Mouse (Mus musculus) ES-Bruce4 (cell line): ENCODE measurements at regions not wholly inside any gene's neighbourhood (a gene's known extent, or its start where the extent isn't known, plus 50 kb on each side); places are given as distances from the start of the nearest gene placed in this dataset.

ENCODE experiments used
- H3K27ac ChIP-seq: 2 replicates; pipeline ENCODE4 v1.5.1; 2012; ENCODE audit warnings: low read length, inconsistent platforms; ENCODE audit not compliant: insufficient read depth
- H3K27me3 ChIP-seq: 2 replicates; pipeline ENCODE4 v1.6.1; 2012; ENCODE audit warnings: mild to moderate bottlenecking, low read length, inconsistent platforms; ENCODE audit not compliant: control insufficient read depth, poor library complexity, insufficient read depth, severe bottlenecking
- H3K36me3 ChIP-seq: 2 replicates; pipeline ENCODE4 v1.6.1; 2012; ENCODE audit warnings: inconsistent platforms, mild to moderate bottlenecking, low read length, moderate library complexity; ENCODE audit not compliant: control insufficient read depth, poor library complexity, insufficient read depth, severe bottlenecking
- H3K4me1 ChIP-seq: one replicate; pipeline ENCODE4 v1.8.1; 2011; ENCODE audit warnings: low read length; ENCODE audit not compliant: control insufficient read depth, insufficient read depth
- H3K4me3 ChIP-seq: 2 replicates; pipeline ENCODE4 v1.5.1; 2011; ENCODE audit warnings: low read depth, mild to moderate bottlenecking, low read length
- H3K9ac ChIP-seq: 2 replicates; pipeline ENCODE4 v1.6.1; 2012; ENCODE audit warnings: low read depth, mild to moderate bottlenecking, inconsistent platforms; ENCODE audit not compliant: poor library complexity, severe bottlenecking
- H3K9me3 ChIP-seq: replicated peaks from 2 replicates; pipeline ENCODE4 v1.6.1; 2012; ENCODE audit warnings: mild to moderate bottlenecking, low read length, inconsistent platforms; ENCODE audit not compliant: control insufficient read depth, poor library complexity, insufficient read depth, severe bottlenecking
- CTCF ChIP-seq: IDR thresholded peaks from one replicate; pipeline ENCODE4 v1.8.1; 2011; ENCODE audit warnings: low read depth, low read length
- EP300 ChIP-seq: IDR thresholded peaks from 2 replicates; pipeline ENCODE4 v1.6.1; 2011; ENCODE audit warnings: low read depth, low read length; ENCODE audit not compliant: insufficient read depth
- POLR2A ChIP-seq: IDR thresholded peaks from one replicate; pipeline ENCODE4 v1.8.1; 2011; ENCODE audit warnings: low read length; ENCODE audit not compliant: insufficient read depth

GRCm38 (mm10) chr8:33123061-33123587, 305.4 kb upstream of the 5930422O12Rik start:
- Histone ChIP-seq H3K27ac (no peak overlapping the region), H3K9me3 (no peaks in the 10 kb centered on the region), H3K36me3 (no peaks in the 10 kb centered on the region), H3K4me1 (no peaks in the 10 kb centered on the region), H3K9ac (no peak overlapping the region), H3K4me3 (no peak overlapping the region), H3K27me3 (peaks cover 1% of the 10 kb centered on the region; the same call in 1 of the 2 replicates)
- no peak for TF ChIP-seq CTCF

DNA sequence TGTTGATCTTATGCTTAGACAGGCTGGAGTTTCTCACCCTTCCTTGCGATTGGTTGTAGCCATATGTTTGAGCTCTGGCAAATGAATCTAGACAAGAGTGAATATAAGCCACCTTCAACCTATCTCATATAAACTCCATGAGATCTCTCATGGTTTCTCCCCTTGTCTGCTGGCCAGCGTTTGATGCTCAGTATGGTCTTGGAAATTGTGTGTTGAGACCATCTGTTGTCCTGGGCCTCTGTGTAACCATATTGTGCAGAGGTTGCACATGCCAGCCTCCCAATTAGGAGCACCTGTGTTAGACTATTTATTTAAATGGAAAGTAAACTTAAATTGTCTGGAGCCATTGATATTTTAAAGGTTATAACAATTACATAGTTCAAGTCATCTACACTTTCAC, 301.5 kb upstream of the 5930422O12Rik start:
- Histone ChIP-seq H3K9ac (no peak overlapping the region), H3K4me3 (no peak overlapping the region), H3K4me1 (no peaks in the 10 kb centered on the region), H3K27me3 (peaks cover 1% of the 10 kb centered on the region; the same call in 1 of the 2 replicates), H3K36me3 (no peaks in the 10 kb centered on the region), H3K27ac (no peak overlapping the region), H3K9me3 (no peaks in the 10 kb centered on the region)
- TF ChIP-seq CTCF: no peak
- TF ChIP-seq EP300: no peak
- TF ChIP-seq POLR2A: no peak

- no peaks in the 10 kb centered on the region for H3K27me3 ChIP-seq
- H3K27ac ChIP-seq: no peak overlapping the region
- H3K9ac ChIP-seq: no peak overlapping the region
- H3K36me3 ChIP-seq: no peaks in the 10 kb centered on the region
- H3K4me3 ChIP-seq: no peak overlapping the region
- H3K4me1 ChIP-seq: no peaks in the 10 kb centered on the region
- H3K9me3 ChIP-seq: 0 out of 2 replicates have a peak, but pooled peaks cover 3% of the 10 kb centered on the region
- no peak for TF ChIP-seq CTCF
Observed at GRCm38 (mm10) chr8:33138874-33139273, 289.6 kb upstream of the 5930422O12Rik start.

DNA sequence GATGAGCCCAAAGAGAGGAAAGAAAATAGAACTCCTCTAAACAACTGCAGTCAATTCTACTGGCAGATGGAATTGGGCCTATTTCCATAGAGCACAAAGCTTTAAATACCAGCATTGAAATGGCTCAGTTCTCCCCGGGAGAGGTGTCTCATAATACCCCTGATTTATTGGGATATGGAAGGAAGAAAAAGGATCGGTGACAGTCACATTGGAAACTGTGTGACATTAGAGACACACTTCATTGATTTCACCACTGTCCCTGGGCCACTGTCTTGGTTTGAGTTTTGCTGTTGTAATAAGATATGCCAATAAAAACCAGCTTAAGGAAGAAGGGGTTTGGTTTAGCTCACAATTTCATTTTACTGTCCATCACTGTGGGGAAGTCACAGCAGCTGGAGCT, 288.7 kb upstream of the 5930422O12Rik start:
- 0 out of 2 replicates have a peak, but pooled peaks cover 3% of the 10 kb centered on the region for H3K9me3 ChIP-seq
- H3K9ac ChIP-seq: no peak overlapping the region
- no peak overlapping the region for H3K4me3 ChIP-seq
- no peaks in the 10 kb centered on the region for H3K4me1 ChIP-seq
- H3K27ac ChIP-seq: no peak overlapping the region
- no peak for TF ChIP-seq EP300
- TF ChIP-seq CTCF: no peak
- TF ChIP-seq POLR2A: no peak
- H3K36me3 ChIP-seq: no peaks in the 10 kb centered on the region
- H3K27me3 ChIP-seq: no peaks in the 10 kb centered on the region

- H3K4me1 ChIP-seq: no peaks in the 10 kb centered on the region
- no peaks in the 10 kb centered on the region for H3K36me3 ChIP-seq
- peaks cover 6% of the 10 kb centered on the region for H3K9me3 ChIP-seq
- no peak for TF ChIP-seq EP300
- no peak for TF ChIP-seq CTCF
- TF ChIP-seq POLR2A: no peak
- peaks cover 2% of the 10 kb centered on the region; the same call in 1 of the 2 replicates for H3K27me3 ChIP-seq
- H3K27ac ChIP-seq: no peak overlapping the region
- no peak overlapping the region for H3K9ac ChIP-seq
- no peak overlapping the region for H3K4me3 ChIP-seq
Observed at GRCm38 (mm10) chr8:33177642-33178041, 250.9 kb upstream of the 5930422O12Rik start.

DNA sequence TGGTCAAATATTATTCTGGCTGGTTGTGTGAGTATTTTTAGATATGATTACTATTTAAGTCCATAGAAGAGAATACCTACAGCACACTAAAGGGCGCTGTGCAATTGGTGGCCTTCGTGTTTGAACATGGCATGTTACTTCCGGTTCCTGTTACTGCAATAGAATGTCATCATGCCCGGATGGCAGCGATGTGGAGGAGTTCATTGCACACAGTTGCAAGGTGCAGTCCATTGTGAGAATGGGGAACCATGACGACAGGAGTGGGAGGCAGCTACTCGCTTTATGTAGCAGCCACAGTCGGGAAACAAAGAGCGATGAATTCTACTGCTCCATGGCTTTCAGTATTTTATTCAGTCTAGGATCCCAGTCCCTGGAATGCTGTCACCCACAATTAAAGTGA, 245.5 kb upstream of the 5930422O12Rik start:
- TF ChIP-seq POLR2A: no peak
- no peak for TF ChIP-seq CTCF
- TF ChIP-seq EP300: no peak
- H3K4me3 ChIP-seq: no peak overlapping the region
- peaks cover 2% of the 10 kb centered on the region; the same call in 1 of the 2 replicates for H3K27me3 ChIP-seq
- no peaks in the 10 kb centered on the region for H3K4me1 ChIP-seq
- H3K9ac ChIP-seq: no peak overlapping the region
- H3K36me3 ChIP-seq: no peaks in the 10 kb centered on the region
- H3K9me3 ChIP-seq: peaks cover 6% of the 10 kb centered on the region
- H3K27ac ChIP-seq: no peak overlapping the region
